Mouse (Mus musculus) left cerebral cortex, adult 11 months (tissue): ENCODE measurements around the gene Lrrn3.

ENCODE experiments used
- DNase-seq: peaks from one replicate; pipeline ENCODE4 v3.0.0; 2022; ENCODE audit warnings: low spot score

Gene Lrrn3

GRCm38 (mm10) chr12:41486331-41486730 lies at the start of gene Lrrn3:
Lrrn3 (minus strand) TSS chr12:41486431.
- DNase-seq: no peak

- no peak for DNase-seq
These were observed 42.2 kb upstream of the Lrrn3 start for GRCm38 (mm10) chr12:41528410-41528809.

- DNase-seq: no peak
These were observed 40.5 kb upstream of the Lrrn3 start for GRCm38 (mm10) chr12:41526688-41527087.

GRCm38 (mm10) chr12:41521671-41522070 lies 35.4 kb upstream of the Lrrn3 start:
- DNase-seq: no peak

GRCm38 (mm10) chr12:41520326-41520725 lies 34.1 kb upstream of the Lrrn3 start:
- DNase-seq: no peak

- no peak for DNase-seq
These were observed 32.7 kb upstream of the Lrrn3 start for GRCm38 (mm10) chr12:41518897-41519296.

- DNase-seq: no peak
These were observed 24.4 kb upstream of the Lrrn3 start for GRCm38 (mm10) chr12:41510588-41510987.

GRCm38 (mm10) chr12:41508610-41509009 lies 22.4 kb upstream of the Lrrn3 start:
- no peak for DNase-seq

- DNase-seq: no peak
These were observed 14.0 kb upstream of the Lrrn3 start for GRCm38 (mm10) chr12:41500049-41500820.

- no peak for DNase-seq
These were observed 8.4 kb upstream of the Lrrn3 start for GRCm38 (mm10) chr12:41494620-41495019.

GRCm38 (mm10) chr12:41487005-41487404 lies 774 bp upstream of the Lrrn3 start:
- no peak for DNase-seq

- DNase-seq: peak; percentile 72
These were observed 567 bp downstream of the Lrrn3 start for GRCm38 (mm10) chr12:41485512-41486215.

GRCm38 (mm10) chr12:41484689-41485511 lies 1.3 kb downstream of the Lrrn3 start:
- no peak for DNase-seq

GRCm38 (mm10) chr12:41483593-41484451 lies 2.4 kb downstream of the Lrrn3 start:
- DNase-seq: no peak

- no peak for DNase-seq
These were observed 3.1 kb downstream of the Lrrn3 start for GRCm38 (mm10) chr12:41483091-41483592.

- no peak for DNase-seq
These were observed 4.7 kb downstream of the Lrrn3 start for GRCm38 (mm10) chr12:41481486-41481885.

GRCm38 (mm10) chr12:41469096-41469801 lies 17.0 kb downstream of the Lrrn3 start:
- DNase-seq: no peak

GRCm38 (mm10) chr12:41468374-41468991 lies 17.7 kb downstream of the Lrrn3 start:
- no peak for DNase-seq

- DNase-seq: no peak
These were observed 47.8 kb downstream of the Lrrn3 start for GRCm38 (mm10) chr12:41438446-41438845.
